Mouse (Mus musculus) midbrain, embryonic 14.5 days (tissue): Measurements from ENCODE around the gene Iqck. TPM values are rescaled to one million over a fixed set of nuclear protein-coding genes. Genes with fewer than 3 reads are reported as not detected.

Experiments
- ATAC-seq: fragments of 200-750 bp; cut with Nextera tagmentation; 2 replicates; pipeline ENCODE4 v1.8.0; 2017; ENCODE audit warnings: moderate number of reproducible peaks, moderate library complexity; ENCODE audit not compliant: low FRiP score, low TSS enrichment
- DNase-seq: peaks from one replicate; pipeline ENCODE4 v3.0.0-alpha.2; 2015
- H3K27ac ChIP-seq: fragments of 300-500 bp; sonication (generic); replicated peaks from 2 replicates; pipeline ENCODE4 v1.5.1; 2014; ENCODE audit warnings: mild to moderate bottlenecking, low read depth, low read length, moderate library complexity
- H3K27me3 ChIP-seq: fragments of 300-500 bp; sonication (generic); 2 replicates; pipeline ENCODE4 v1.6.1; 2014; ENCODE audit warnings: low read length, control low read depth, mixed read lengths; ENCODE audit not compliant: control insufficient read depth, insufficient read depth
- H3K36me3 ChIP-seq: fragments of 300-500 bp; sonication (generic); 2 replicates; pipeline ENCODE4 v1.6.1; 2014; ENCODE audit warnings: low read length, control low read depth; ENCODE audit not compliant: control insufficient read depth, insufficient read depth
- H3K4me1 ChIP-seq: fragments of 300-500 bp; sonication (generic); 2 replicates; pipeline ENCODE4 v1.6.1; 2014; ENCODE audit warnings: mild to moderate bottlenecking, antibody characterized with exemption, low read length, control low read depth; ENCODE audit not compliant: control insufficient read depth, insufficient read depth
- H3K4me2 ChIP-seq: fragments of 300-500 bp; sonication (generic); 2 replicates; pipeline ENCODE4 v1.6.1; 2014; ENCODE audit warnings: mild to moderate bottlenecking, low read length, moderate library complexity
- H3K4me3 ChIP-seq: fragments of 300-500 bp; sonication (generic); replicated peaks from 2 replicates; pipeline ENCODE4 v1.5.1; 2014; ENCODE audit warnings: low read depth, low read length
- H3K9ac ChIP-seq: fragments of 300-500 bp; sonication (generic); replicated peaks from 2 replicates; pipeline ENCODE4 v1.6.1; 2014; ENCODE audit warnings: mild to moderate bottlenecking, low read length, moderate library complexity
- H3K9me3 ChIP-seq: fragments of 300-500 bp; sonication (generic); 2 replicates; pipeline ENCODE4 v1.6.1; 2016; ENCODE audit warnings: low read length, control low read depth, mixed read lengths; ENCODE audit not compliant: control insufficient read depth
- WGBS: fragments of 180-500 bp; shearing (Covaris S2); extraction: QIAGEN DNeasy Blood & Tissue Kit; methylation state at CpG from one replicate; pipeline ENCODE4 v1.1.7; 2014; 5-methylcytosine and 5-hydroxymethylcytosine counted together
- polyA plus RNA-seq: library from polyadenylated mRNA; unstranded; fragments of >200 nt; fragmentation: Nextera tagmentation; extraction: Ambion mirVana; gene quantifications from 2 replicates; pipeline ENCODE4 v1.2.1, GENCODE M21; 2014

The Iqck gene
- polyA plus RNA-seq, 1 experiment from 2014 or later = 3.8 TPM

GRCm38 (mm10) chr7:118929601-118930311 is 74.2 kb downstream of the Iqck start:
- ATAC-seq (no peak), DNase-seq (no peak)
- Histone ChIP-seq H3K36me3 (no peaks in the 10 kb centered on the region), H3K9me3 (no peaks in the 10 kb centered on the region), H3K27me3 (no peaks in the 10 kb centered on the region), H3K9ac (no peak overlapping the region), H3K4me3 (no peak overlapping the region), H3K4me2 (no peak overlapping the region), H3K4me1 (0 out of 2 replicates have a peak, but pooled peaks cover 3% of the 10 kb centered on the region), H3K27ac (no peak overlapping the region)
- 49% methylated on average over 16 of the region's 16 CpGs for WGBS

- Histone ChIP-seq H3K9me3 (no peaks in the 10 kb centered on the region), H3K9ac (no peak overlapping the region), H3K27ac (no peak overlapping the region), H3K27me3 (no peaks in the 10 kb centered on the region), H3K4me2 (no peak overlapping the region), H3K4me1 (peaks cover 2% of the 10 kb centered on the region; the same call in 1 of the 2 replicates), H3K36me3 (no peaks in the 10 kb centered on the region), H3K4me3 (no peak overlapping the region)
- 82% methylated on average over 17 of the region's 17 CpGs for WGBS
- no peak for ATAC-seq
- no peak for DNase-seq
These were observed 76.2 kb downstream of the Iqck start for GRCm38 (mm10) chr7:118931502-118932395.

GRCm38 (mm10) chr7:118935306-118935705 is 79.8 kb downstream of the Iqck start:
- Histone ChIP-seq H3K4me2 (no peak overlapping the region), H3K27ac (no peak overlapping the region), H3K36me3 (no peaks in the 10 kb centered on the region), H3K27me3 (no peaks in the 10 kb centered on the region), H3K4me3 (no peak overlapping the region), H3K9ac (no peak overlapping the region), H3K9me3 (no peaks in the 10 kb centered on the region), H3K4me1 (peaks cover 5% of the 10 kb centered on the region; the same call in 1 of the 2 replicates)
- ATAC-seq = no peak
- DNase-seq = no peak
- WGBS = 77% methylated on average over 2 of the region's 2 CpGs

DNA sequence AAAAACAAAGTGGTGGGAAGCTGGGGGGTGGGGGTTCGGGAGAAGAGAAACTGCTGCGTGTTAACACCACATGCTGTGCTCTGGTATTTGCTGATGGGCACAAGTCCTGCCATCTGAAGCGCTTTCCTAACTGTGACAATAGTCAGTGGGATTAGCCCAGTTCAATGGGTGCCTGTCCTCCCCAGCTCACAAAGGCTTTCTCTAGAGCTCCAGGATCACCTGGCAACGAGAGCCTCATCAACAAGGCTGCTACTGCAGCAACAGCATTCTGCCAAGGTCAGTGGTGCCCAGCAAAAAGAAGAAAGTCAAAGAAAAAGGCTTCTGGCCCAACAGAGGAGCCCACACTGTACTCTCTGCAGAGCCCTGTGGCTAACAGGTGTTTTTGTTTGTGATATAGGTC is 81.3 kb downstream of the Iqck start:
- Histone ChIP-seq H3K4me1 (peaks cover 5% of the 10 kb centered on the region; the same call in 1 of the 2 replicates), H3K9ac (no peak overlapping the region), H3K4me2 (no peak overlapping the region), H3K27ac (no peak overlapping the region), H3K4me3 (no peak overlapping the region), H3K36me3 (no peaks in the 10 kb centered on the region), H3K9me3 (no peaks in the 10 kb centered on the region), H3K27me3 (no peaks in the 10 kb centered on the region)
- ATAC-seq (no peak), DNase-seq (peak; percentile 28)
- 6% methylated on average over 4 of the region's 4 CpGs for WGBS

- Histone ChIP-seq H3K27ac (no peak overlapping the region), H3K9ac (no peak overlapping the region), H3K4me3 (no peak overlapping the region), H3K9me3 (no peaks in the 10 kb centered on the region), H3K4me2 (no peak overlapping the region), H3K36me3 (no peaks in the 10 kb centered on the region), H3K4me1 (peaks cover 5% of the 10 kb centered on the region; the same call in 1 of the 2 replicates), H3K27me3 (no peaks in the 10 kb centered on the region)
- no peak for DNase-seq
- no peak for ATAC-seq
- 73% methylated on average over 11 of the region's 11 CpGs for WGBS
These were observed 82.2 kb downstream of the Iqck start for GRCm38 (mm10) chr7:118937469-118938387.

- ATAC-seq (no peak), DNase-seq (no peak)
- Histone ChIP-seq H3K4me2 (no peak overlapping the region), H3K27me3 (no peaks in the 10 kb centered on the region), H3K9ac (no peak overlapping the region), H3K9me3 (no peaks in the 10 kb centered on the region), H3K36me3 (no peaks in the 10 kb centered on the region), H3K27ac (no peak overlapping the region), H3K4me3 (no peak overlapping the region), H3K4me1 (no peaks in the 10 kb centered on the region)
- 86% methylated on average over 3 of the region's 3 CpGs for WGBS
These were observed 86.7 kb downstream of the Iqck start for GRCm38 (mm10) chr7:118942297-118942696.

- no peak for DNase-seq
- ATAC-seq = no peak
- Histone ChIP-seq H3K27me3 (no peaks in the 10 kb centered on the region), H3K4me1 (no peaks in the 10 kb centered on the region), H3K4me3 (no peak overlapping the region), H3K36me3 (no peaks in the 10 kb centered on the region), H3K4me2 (no peak overlapping the region), H3K27ac (no peak overlapping the region), H3K9ac (no peak overlapping the region), H3K9me3 (no peaks in the 10 kb centered on the region)
- WGBS = 82% methylated on average over 7 of the region's 7 CpGs
These were observed 87.6 kb downstream of the Iqck start for GRCm38 (mm10) chr7:118943170-118943569.

DNA sequence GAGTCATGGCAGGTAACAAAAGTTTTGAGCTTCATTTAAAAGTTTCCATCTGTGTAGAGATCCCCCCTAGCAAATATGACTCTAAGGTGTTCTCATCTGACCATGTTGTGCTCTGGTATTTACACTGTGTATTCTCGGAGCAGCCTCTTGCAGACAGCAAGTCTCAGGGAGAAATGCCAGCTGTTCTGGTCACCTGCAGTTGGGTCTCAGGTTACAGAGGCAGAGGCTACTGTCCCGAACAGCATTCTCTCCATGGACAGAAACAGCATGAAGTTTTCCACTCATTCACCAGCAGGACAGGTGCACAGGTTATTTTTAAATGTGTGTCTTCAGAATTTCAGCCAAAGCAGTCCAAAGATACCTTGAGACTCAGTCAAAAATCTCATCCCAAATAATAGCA is 89.3 kb downstream of the Iqck start:
- H3K9ac ChIP-seq = no peak overlapping the region
- H3K36me3 ChIP-seq = no peaks in the 10 kb centered on the region
- H3K4me2 ChIP-seq = no peak overlapping the region
- H3K4me3 ChIP-seq = no peak overlapping the region
- DNase-seq (no peak), ATAC-seq (no peak)
- no peak overlapping the region for H3K27ac ChIP-seq
- no peaks in the 10 kb centered on the region for H3K27me3 ChIP-seq
- no peaks in the 10 kb centered on the region for H3K9me3 ChIP-seq
- WGBS = 42% methylated on average over 2 of the region's 2 CpGs
- H3K4me1 ChIP-seq = 0 out of 2 replicates have a peak, but pooled peaks cover under 1% of the 10 kb centered on the region
